Mouse (Mus musculus) E14TG2a.4 (cell line): ENCODE measurements at regions not wholly inside any gene's neighbourhood (a gene's known extent, or its start where the extent isn't known, plus 50 kb on each side); places are given as distances from the start of the nearest gene placed in this dataset.
"Not testable (repeated sequence)": the region's sequence is repeated elsewhere in the genome, so short reads cannot be mapped to it uniquely, and the experiment has no call there.

Experiments
- H3K27me3 ChIP-seq: 2 replicates; pipeline ENCODE4 v1.6.1; 2014; ENCODE audit warnings: low read length, control low read depth; ENCODE audit not compliant: insufficient read depth
- H3K36me3 ChIP-seq: 2 replicates; pipeline ENCODE4 v1.6.1; 2014; ENCODE audit warnings: low read length, control low read depth; ENCODE audit not compliant: insufficient read depth
- H3K4me1 ChIP-seq: replicated peaks from 2 replicates; pipeline ENCODE4 v1.6.1; 2014; ENCODE audit warnings: low read depth, low read length, control low read depth
- H3K4me3 ChIP-seq: replicated peaks from 2 replicates; pipeline ENCODE4 v1.5.1; 2014; ENCODE audit warnings: mild to moderate bottlenecking, low read length
- H3K9me3 ChIP-seq: 2 replicates; pipeline ENCODE4 v1.6.1; 2014; ENCODE audit warnings: low read length, control low read depth
- CTCF ChIP-seq: conservative IDR thresholded peaks from 2 replicates; pipeline ENCODE4 v1.5.1; 2014; ENCODE audit warnings: low read length
- NANOG ChIP-seq: IDR thresholded peaks from 2 replicates; pipeline ENCODE4 v1.6.1; 2014; ENCODE audit warnings: borderline replicate concordance, low read length, mixed read lengths
- POU5F1 ChIP-seq: IDR thresholded peaks from 2 replicates; pipeline ENCODE4 v1.6.1; 2014; ENCODE audit warnings: low read length, borderline replicate concordance

DNA sequence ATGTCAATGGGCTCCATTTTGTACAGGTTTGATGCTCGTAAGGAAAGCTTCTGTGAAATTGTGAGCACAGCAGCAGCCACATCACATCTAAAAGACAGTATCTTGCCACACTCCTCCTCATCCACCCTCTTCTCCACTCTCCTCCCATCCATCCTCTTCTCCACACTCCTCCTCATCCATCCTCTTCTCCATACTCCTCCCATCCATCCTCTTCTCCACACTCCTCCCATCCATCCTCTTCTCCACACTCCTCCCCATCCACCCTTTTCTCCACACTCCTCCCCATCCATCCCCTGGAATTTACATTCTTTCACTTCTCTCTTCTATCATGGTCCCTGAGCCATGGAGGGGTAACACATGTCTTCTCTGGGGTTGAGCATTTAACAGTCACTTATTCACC is 116.7 kb upstream of the Dnajc1 start:
- Histone ChIP-seq H3K4me1 (no peaks in the 10 kb centered on the region), H3K9me3 (no peaks in the 10 kb centered on the region), H3K36me3 (no peaks in the 10 kb centered on the region), H3K27me3 (no peaks in the 10 kb centered on the region), H3K4me3 (no peak overlapping the region)
- TF ChIP-seq NANOG, result no peak
- no peak for TF ChIP-seq POU5F1
- no peak for TF ChIP-seq CTCF

DNA sequence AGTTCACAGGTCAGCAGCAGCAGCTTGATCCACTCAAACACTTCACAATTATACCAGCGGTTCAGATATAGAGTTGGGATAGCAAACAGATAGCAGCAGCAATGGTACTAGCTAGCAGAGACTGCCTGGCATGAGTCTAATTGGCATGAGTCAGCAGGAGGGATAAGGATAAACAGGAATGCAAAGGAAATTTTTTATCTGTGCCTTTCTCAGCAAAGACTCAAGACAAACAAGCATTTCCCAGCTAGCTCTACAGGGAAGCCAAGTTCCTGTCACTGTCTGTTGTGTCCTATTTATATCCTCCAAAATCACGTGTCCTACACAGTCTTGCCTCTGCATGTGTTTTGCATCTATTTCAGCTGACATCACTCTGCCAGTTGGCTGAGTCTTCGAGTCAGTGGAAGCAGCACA is 80.7 kb upstream of the Dnajc1 start:
- no peaks in the 10 kb centered on the region for H3K36me3 ChIP-seq
- no peak overlapping the region for H3K4me3 ChIP-seq
- H3K27me3 ChIP-seq, result no peaks in the 10 kb centered on the region
- H3K9me3 ChIP-seq, result peaks cover 50% of the 10 kb centered on the region
- no peak for TF ChIP-seq POU5F1
- no peak for TF ChIP-seq CTCF
- TF ChIP-seq NANOG, result no peak
- 0 out of 2 replicates have a peak, but pooled peaks cover 4% of the 10 kb centered on the region for H3K4me1 ChIP-seq

GRCm38 (mm10) chr2:18460901-18461300 is 68.3 kb upstream of the Dnajc1 start:
- Histone ChIP-seq H3K4me3 (no peak overlapping the region), H3K27me3 (no peaks in the 10 kb centered on the region), H3K9me3 (peaks cover 86% of the 10 kb centered on the region), H3K4me1 (no peaks in the 10 kb centered on the region), H3K36me3 (peaks cover 12% of the 10 kb centered on the region)
- no peak for TF ChIP-seq CTCF
- no peak for TF ChIP-seq NANOG
- TF ChIP-seq POU5F1, result no peak

- not testable (repeated sequence) for H3K4me3 ChIP-seq, H3K4me1 ChIP-seq, H3K27me3 ChIP-seq
- TF ChIP-seq NANOG, result peak; percentile 31; the same call in 1 of the 2 replicates
- Histone ChIP-seq H3K9me3 (peaks cover 82% of the 10 kb centered on the region), H3K36me3 (peaks cover 12% of the 10 kb centered on the region)
Observed at GRCm38 (mm10) chr2:18460281-18460680, 67.7 kb upstream of the Dnajc1 start.

DNA sequence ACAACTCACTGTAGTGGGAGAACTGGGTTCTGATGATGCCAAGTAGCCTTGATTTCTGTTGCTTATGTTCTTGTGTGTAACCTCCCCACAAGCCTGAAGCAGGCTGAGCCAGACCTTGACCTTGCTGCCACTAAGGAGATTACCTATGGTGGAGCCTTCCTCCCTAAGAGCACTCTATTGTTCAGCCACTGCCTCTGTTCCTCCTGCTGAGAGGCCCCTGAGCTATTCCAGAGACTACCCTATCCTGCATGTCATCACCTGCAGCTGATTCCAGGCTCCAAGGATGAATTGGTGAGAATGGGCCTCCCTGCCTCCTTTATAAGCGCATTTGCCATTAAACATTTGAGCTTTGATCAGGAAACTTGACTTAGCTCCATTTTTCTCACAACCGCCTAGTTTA is 60.8 kb upstream of the Dnajc1 start:
- Histone ChIP-seq H3K4me3 (peak overlapping the region; percentile 67), H3K9me3 (peaks cover 21% of the 10 kb centered on the region), H3K4me1 (peaks cover 25% of the 10 kb centered on the region)
- not testable (repeated sequence) for H3K27me3 ChIP-seq, H3K36me3 ChIP-seq
- TF ChIP-seq NANOG, result 0 out of 2 replicates have a peak, but pooled peaks have one; percentile 18

DNA sequence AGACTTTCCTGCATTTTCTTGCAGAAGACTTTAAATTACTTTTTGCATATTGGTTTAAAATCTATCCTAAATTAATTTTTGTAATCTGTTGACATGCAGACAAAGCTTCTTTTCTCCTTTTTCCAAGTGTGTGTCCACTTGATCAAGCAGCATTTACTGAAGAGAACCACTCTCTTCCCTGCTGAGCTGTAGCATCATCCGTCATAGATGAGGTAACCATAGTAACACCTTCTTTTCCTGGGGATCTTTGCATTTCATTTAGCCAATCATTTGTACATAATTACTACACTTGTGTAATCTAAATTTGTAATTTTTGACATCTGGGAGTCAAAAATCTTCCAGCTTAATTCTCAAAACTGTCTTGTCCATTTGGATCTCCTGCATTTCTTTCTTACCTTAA is 53.2 kb upstream of the Dnajc1 start:
- Histone ChIP-seq H3K27me3 (peaks cover 2% of the 10 kb centered on the region; the same call in 1 of the 2 replicates), H3K4me3 (no peak overlapping the region), H3K36me3 (no peaks in the 10 kb centered on the region), H3K4me1 (no peaks in the 10 kb centered on the region), H3K9me3 (0 out of 2 replicates have a peak, but pooled peaks cover 4% of the 10 kb centered on the region)
- TF ChIP-seq NANOG, result no peak
- no peak for TF ChIP-seq CTCF
- no peak for TF ChIP-seq POU5F1
